Mouse (Mus musculus) stomach, embryonic 14.5 days (tissue): ENCODE data around the gene Hand2. TPM values are rescaled to one million over a fixed set of nuclear protein-coding genes. Genes with fewer than 3 reads are reported as not detected.
A peak's percentile ranks its signal among the peaks of the same experiment; 100 is the strongest.

Source experiments
- ATAC-seq: fragments of 200-750 bp; cut with Nextera tagmentation; 2 replicates; pipeline ENCODE4 v1.8.0; 2017; ENCODE audit warnings: low read depth, moderate TSS enrichment; ENCODE audit not compliant: insufficient number of reproducible peaks, insufficient read depth, low FRiP score
- H3K27ac ChIP-seq: fragments of 300-500 bp; sonication (generic); 2 replicates; pipeline ENCODE4 v1.5.1; 2014; ENCODE audit warnings: mild to moderate bottlenecking, low read length, moderate library complexity, mixed read lengths
- H3K27me3 ChIP-seq: fragments of 300-500 bp; sonication (generic); 2 replicates; pipeline ENCODE4 v1.6.1; 2014; ENCODE audit warnings: low read length, control low read depth, mixed read lengths; ENCODE audit not compliant: control insufficient read depth, insufficient read depth
- H3K36me3 ChIP-seq: fragments of 300-500 bp; sonication (generic); 2 replicates; pipeline ENCODE4 v1.6.1; 2014; ENCODE audit warnings: mild to moderate bottlenecking, control low read depth, low read length, moderate library complexity, mixed read lengths; ENCODE audit not compliant: control insufficient read depth, insufficient read depth
- H3K4me1 ChIP-seq: fragments of 300-500 bp; sonication (generic); 2 replicates; pipeline ENCODE4 v1.6.1; 2014; ENCODE audit warnings: low read length, control low read depth, mixed read lengths; ENCODE audit not compliant: control insufficient read depth, insufficient read depth
- H3K4me2 ChIP-seq: fragments of 300-500 bp; sonication (generic); replicated peaks from 2 replicates; pipeline ENCODE4 v1.6.1; 2014; ENCODE audit warnings: low read depth, low read length, control low read depth
- H3K4me3 ChIP-seq: fragments of 300-500 bp; sonication (generic); 2 replicates; pipeline ENCODE4 v1.5.1; 2014; ENCODE audit warnings: low read depth, low read length, control low read depth
- H3K9ac ChIP-seq: fragments of 300-500 bp; sonication (generic); replicated peaks from 2 replicates; pipeline ENCODE4 v1.6.1; 2014; ENCODE audit warnings: low read depth, mild to moderate bottlenecking, control low read depth, low read length, moderate library complexity, mixed read lengths
- H3K9me3 ChIP-seq: fragments of 300-500 bp; sonication (generic); 2 replicates; pipeline ENCODE4 v1.6.1; 2016; ENCODE audit warnings: low read depth, low read length, control low read depth; ENCODE audit not compliant: control insufficient read depth
- WGBS: fragments of 180-500 bp; shearing (Covaris S2); extraction: QIAGEN DNeasy Blood & Tissue Kit; methylation state at CpG from one replicate; pipeline ENCODE4 v1.1.7; 2014; 5-methylcytosine and 5-hydroxymethylcytosine counted together
- polyA plus RNA-seq: library from polyadenylated mRNA; unstranded; fragments of >200 nt; fragmentation: Nextera tagmentation; extraction: Ambion mirVana; gene quantifications from 2 replicates; pipeline ENCODE4 v1.2.1, GENCODE M21; 2014

Gene Hand2
- polyA plus RNA-seq, 1 experiment from 2014 or later, result 17.7 TPM

DNA sequence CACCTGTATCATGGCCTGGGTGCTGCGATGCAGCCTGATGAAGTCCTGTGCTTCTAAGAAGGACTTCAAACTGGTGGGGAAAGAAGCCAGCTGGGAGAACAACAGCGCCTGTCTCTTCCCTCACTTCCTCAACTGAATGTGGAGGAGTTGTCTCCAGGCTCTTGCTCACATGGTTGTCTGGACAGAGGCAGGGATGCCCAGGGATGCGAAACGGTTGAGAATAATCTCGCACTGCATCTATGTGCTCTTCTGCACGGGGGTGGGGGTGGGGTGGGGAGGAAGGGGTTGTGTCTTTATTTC, 20.7 kb downstream of the Hand2 start:
- no peak overlapping the region for H3K9ac ChIP-seq

DNA sequence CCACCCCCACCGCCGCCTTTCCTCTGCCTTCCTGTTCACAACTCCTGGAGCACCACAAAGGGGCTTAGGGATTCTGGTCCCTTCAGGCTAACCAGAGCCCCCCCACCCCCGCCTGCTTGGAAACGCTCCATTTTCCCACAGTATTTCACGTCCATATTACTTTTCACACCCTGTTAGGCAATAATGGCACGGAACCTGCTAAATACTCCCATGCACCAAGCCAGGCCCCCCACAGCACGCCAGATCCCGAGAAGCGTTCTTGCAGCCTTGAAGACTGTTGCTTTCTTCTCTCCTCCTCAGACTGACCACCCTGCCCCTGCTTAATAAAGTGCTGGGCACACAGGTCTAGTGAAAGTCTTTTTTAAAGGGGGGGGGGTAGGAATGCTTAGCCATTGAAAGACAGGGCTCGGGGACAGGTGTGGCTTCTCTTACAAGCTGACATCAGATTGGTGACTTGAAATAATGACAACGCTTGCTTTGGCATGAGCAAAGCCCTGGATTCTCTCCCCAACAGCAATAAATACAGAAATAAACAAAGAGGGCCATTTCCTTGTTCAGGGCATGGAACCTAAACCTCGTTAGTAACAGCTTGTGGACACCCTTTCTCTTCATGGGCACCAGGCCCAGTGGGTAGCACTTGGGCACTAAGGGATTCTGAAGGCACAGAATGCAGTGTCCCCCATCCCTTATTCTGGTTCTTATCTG, 21.8 kb downstream of the Hand2 start:
- H3K4me3 ChIP-seq, result no peak overlapping the region
- H3K27ac ChIP-seq, result no peak overlapping the region
- no peaks in the 10 kb centered on the region for H3K36me3 ChIP-seq
- no peaks in the 10 kb centered on the region for H3K9me3 ChIP-seq
- WGBS, result 27% methylated on average over 12 of the region's 12 CpGs
- H3K9ac ChIP-seq, result no peak overlapping the region
- no peaks in the 10 kb centered on the region; the same call in 1 of the 2 replicates for H3K4me1 ChIP-seq
- 0 out of 2 replicates have a peak overlapping the region, but pooled peaks have one; percentile 45 for H3K4me2 ChIP-seq
- H3K27me3 ChIP-seq, result peaks cover 30% of the 10 kb centered on the region
- no peak for ATAC-seq

More for the DNA sequence above, 20.7 kb downstream of the Hand2 start:
- peak overlapping the region; percentile 45 for H3K4me2 ChIP-seq
- no peaks in the 10 kb centered on the region; the same call in 1 of the 2 replicates for H3K4me1 ChIP-seq
- H3K27ac ChIP-seq, result peak overlapping the region; percentile 53; the same call in 1 of the 2 replicates
- no peaks in the 10 kb centered on the region for H3K36me3 ChIP-seq
- WGBS, result 28% methylated on average over 6 of the region's 6 CpGs
- H3K4me3 ChIP-seq, result 0 out of 2 replicates have a peak overlapping the region, but pooled peaks have one; percentile 26
- H3K9me3 ChIP-seq, result no peaks in the 10 kb centered on the region
- ATAC-seq, result no peak
- peaks cover 20% of the 10 kb centered on the region; the same call in 1 of the 2 replicates for H3K27me3 ChIP-seq

DNA sequence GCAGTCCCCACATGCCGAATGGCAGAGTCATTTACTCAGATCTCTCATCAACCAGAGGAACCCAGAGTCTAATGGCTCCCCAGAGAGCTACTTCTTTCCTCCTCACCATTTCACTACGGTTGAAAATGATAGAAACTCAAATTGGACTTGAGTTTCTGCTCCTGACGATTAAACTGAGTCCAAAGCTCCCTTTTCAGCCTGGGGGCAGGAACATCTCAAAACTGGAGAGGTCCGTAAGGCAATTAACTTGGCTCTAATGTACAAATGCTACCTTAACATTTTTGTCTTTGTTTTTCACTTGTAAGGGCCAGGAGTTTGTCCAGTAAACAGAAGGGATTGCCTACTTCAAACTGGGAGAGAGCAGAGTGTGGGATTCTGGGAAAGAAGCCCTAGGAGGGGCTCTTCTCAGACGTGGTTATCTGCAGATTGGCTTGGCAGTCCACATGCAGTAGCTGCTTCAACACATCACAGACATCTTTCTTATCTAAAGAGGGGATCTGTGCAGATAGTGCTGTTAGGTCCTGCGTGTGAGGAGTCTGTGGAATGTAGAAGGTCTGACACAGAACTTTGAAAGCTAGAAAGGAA, 23.0 kb downstream of the Hand2 start:
- Histone ChIP-seq H3K9ac (no peak overlapping the region), H3K4me2 (no peak overlapping the region), H3K36me3 (no peaks in the 10 kb centered on the region), H3K4me3 (no peak overlapping the region), H3K27me3 (peaks cover 37% of the 10 kb centered on the region), H3K27ac (no peak overlapping the region), H3K9me3 (no peaks in the 10 kb centered on the region), H3K4me1 (no peaks in the 10 kb centered on the region; the same call in 1 of the 2 replicates)
- WGBS, result 33% methylated on average over 6 of the region's 6 CpGs
- ATAC-seq, result no peak

DNA sequence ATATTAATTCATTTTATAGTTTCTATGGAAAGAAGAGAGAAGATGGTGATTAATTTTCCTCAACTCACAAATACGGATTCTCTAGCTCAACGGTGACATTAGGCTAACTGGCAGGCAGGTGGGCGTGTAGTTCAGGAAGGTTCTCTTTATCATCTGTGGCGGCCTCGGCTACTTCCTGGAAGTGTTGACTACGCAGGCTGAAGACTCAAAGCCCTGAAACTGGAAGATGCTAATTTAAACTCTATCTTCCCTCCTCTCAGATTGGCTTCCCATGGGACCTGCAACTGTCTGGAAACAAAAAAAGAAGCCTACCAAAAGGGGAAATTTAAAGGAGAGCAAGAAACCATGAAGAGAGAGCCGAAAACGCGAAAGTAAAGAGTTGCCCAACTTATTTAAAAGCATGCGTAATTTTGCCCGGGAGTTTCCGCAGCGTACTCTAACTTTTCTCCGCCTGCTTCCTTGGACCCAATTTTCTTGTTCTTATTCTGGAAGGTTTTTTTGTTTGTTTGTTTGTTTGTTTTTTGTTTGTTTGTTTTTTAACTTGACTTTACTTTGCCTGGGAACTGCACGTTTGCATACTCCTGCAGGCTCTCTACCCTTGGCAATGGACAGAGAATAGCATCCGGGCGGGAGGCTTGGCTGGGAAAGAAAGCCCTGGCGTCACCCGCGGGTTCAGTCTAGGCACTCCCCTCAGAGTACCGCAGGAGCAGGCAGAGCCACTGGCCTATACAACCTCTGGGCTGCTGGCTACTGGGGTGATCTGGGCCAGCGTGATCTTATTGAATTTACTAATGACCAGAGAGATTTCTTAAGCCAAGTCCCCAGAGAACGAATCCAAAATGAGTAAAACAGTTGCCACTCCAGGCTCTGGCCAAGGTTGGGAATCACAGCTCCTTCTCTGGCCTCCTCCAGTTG, 24.4 kb downstream of the Hand2 start:
- Histone ChIP-seq H3K9ac (no peak overlapping the region), H3K4me2 (no peak overlapping the region), H3K27ac (no peak overlapping the region), H3K9me3 (no peaks in the 10 kb centered on the region), H3K4me3 (no peak overlapping the region), H3K4me1 (no peaks in the 10 kb centered on the region; the same call in 1 of the 2 replicates), H3K36me3 (no peaks in the 10 kb centered on the region), H3K27me3 (peaks cover 36% of the 10 kb centered on the region)
- no peak for ATAC-seq
- WGBS, result 31% methylated on average over 23 of the region's 23 CpGs

DNA sequence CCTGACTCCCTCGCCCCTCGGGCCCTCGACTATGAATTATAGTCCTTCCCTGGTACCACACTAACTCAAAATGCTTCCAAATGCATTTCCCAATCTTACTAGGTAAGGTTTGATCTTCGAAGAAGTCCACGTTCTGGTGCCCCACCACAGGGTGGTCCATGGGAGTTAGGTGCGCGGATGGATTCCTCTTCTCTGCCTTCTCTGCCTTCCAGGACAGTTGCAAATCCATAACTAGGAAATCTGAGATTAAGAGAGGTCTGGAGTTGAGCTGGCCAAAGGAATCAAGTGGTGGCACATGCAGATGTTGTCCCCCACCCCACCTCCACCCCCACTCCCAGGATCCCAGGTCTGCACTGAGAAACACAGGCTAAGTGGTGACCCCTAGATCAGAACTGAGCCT, 25.6 kb downstream of the Hand2 start:
- H3K9me3 ChIP-seq, result no peaks in the 10 kb centered on the region
- no peak overlapping the region for H3K4me3 ChIP-seq
- WGBS, result 39% methylated on average over 7 of the region's 7 CpGs
- no peak overlapping the region for H3K27ac ChIP-seq
- peaks cover 36% of the 10 kb centered on the region for H3K27me3 ChIP-seq
- ATAC-seq, result no peak
- no peak overlapping the region for H3K9ac ChIP-seq
- H3K4me1 ChIP-seq, result no peaks in the 10 kb centered on the region; the same call in 1 of the 2 replicates
- H3K4me2 ChIP-seq, result no peak overlapping the region
- no peaks in the 10 kb centered on the region for H3K36me3 ChIP-seq

DNA sequence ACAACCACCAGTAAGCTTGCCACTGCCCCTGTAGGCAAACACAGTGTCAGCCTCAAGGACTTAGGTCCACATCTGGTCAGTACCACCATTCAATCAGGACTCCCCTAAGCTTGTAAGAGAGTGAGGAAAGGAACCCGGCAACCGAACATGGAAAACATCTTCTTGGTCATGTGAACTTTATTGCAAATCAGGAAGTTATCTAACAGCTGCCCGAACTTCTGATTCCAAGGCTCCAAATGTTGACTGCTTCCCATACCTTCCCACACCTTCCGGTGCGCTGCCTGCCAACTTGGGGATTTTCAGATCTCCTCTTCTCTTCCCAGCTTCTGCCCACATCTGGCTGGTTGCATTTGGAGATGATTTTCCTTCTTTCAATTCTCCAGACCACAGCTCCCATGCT, 26.4 kb downstream of the Hand2 start:
- Histone ChIP-seq H3K4me3 (no peak overlapping the region), H3K9me3 (no peaks in the 10 kb centered on the region), H3K4me1 (no peaks in the 10 kb centered on the region), H3K27ac (no peak overlapping the region), H3K9ac (no peak overlapping the region), H3K27me3 (peaks cover 42% of the 10 kb centered on the region), H3K4me2 (no peak overlapping the region), H3K36me3 (no peaks in the 10 kb centered on the region)
- ATAC-seq, result no peak
- WGBS, result 44% methylated on average over 5 of the region's 5 CpGs

DNA sequence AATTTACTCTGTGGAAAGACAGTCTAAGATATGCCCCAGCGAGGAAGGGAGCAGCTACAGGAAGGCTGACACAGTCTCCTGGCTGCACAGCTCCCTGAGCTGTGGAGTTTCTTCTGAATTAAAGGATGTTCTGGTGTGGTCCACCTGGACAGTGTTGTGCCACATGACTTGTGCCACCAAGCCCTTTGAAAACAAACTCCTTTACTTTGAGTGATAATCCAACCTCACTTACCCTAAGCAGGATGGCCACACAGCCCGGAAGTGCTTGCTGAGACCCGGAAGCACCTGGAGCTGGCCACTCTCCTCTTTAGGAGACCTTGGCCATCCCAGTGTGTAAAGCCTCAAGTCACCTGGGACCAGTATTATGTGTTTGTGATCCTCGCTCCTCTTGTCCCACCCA, 27.5 kb downstream of the Hand2 start:
- no peak overlapping the region for H3K4me2 ChIP-seq
- no peak overlapping the region for H3K27ac ChIP-seq
- no peaks in the 10 kb centered on the region for H3K36me3 ChIP-seq
- no peak for ATAC-seq
- no peak overlapping the region for H3K9ac ChIP-seq
- peaks cover 42% of the 10 kb centered on the region for H3K27me3 ChIP-seq
- 15% methylated on average over 4 of the region's 4 CpGs for WGBS
- H3K4me1 ChIP-seq, result peaks cover 1% of the 10 kb centered on the region; the same call in 1 of the 2 replicates
- no peak overlapping the region for H3K4me3 ChIP-seq
- H3K9me3 ChIP-seq, result no peaks in the 10 kb centered on the region

DNA sequence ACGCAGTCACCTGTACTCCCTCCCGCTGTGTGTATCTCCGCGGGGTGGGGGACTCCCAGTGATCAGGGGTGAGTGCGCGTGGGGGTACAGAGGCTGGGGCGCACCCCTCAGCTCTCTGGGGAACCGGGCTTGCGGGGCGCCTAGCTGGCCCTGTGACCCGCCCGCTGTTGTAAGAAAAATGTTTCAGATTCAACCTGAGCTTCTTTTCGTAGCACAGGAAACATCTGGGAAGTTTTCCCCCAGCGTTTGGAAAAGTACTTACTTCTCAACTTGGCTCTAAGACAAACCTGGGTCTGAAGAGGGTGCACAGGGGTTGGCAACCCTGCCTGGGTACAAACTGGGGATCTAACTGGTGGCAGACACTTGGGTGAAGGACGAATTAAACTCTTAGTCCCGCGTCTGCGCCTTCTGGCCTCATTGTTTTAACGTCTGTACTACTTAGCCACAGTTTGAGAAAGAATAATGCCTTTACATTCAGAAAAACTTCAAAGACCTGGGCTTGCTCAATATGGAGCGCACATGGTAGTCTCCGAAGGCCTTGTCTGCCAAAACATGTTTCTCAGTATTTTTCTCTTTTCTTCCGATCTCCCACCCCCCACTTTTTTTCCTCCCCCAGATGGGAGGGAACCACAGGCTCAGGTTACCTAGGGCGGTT, 28.2 kb downstream of the Hand2 start:
- no peak for ATAC-seq
- no peak overlapping the region for H3K4me3 ChIP-seq
- H3K27me3 ChIP-seq, result peaks cover 45% of the 10 kb centered on the region
- H3K4me1 ChIP-seq, result peaks cover 5% of the 10 kb centered on the region; the same call in 1 of the 2 replicates
- no peak overlapping the region for H3K27ac ChIP-seq
- 4% methylated on average over 23 of the region's 23 CpGs for WGBS
- no peak overlapping the region for H3K9ac ChIP-seq
- H3K4me2 ChIP-seq, result 0 out of 2 replicates have a peak overlapping the region, but pooled peaks have one; percentile 1
- H3K9me3 ChIP-seq, result no peaks in the 10 kb centered on the region
- no peaks in the 10 kb centered on the region for H3K36me3 ChIP-seq
